Mouse (Mus musculus) kidney, adult 2 months (tissue): Measurements from ENCODE around the gene Dnajc25.

Experiments used
- CTCF ChIP-seq: fragments of 200-500 bp; conservative IDR thresholded peaks from 2 replicates; pipeline ENCODE4 v1.5.1; 2011; ENCODE audit warnings: low read depth, mild to moderate bottlenecking, control low read depth, low read length, moderate library complexity, mixed read lengths; ENCODE audit not compliant: insufficient read depth, insufficient read length
- POLR2A ChIP-seq: fragments of 200-500 bp; IDR thresholded peaks from one replicate; pipeline ENCODE4 v1.6.1; 2011; ENCODE audit warnings: low read depth, low read length, control low read depth

DNA sequence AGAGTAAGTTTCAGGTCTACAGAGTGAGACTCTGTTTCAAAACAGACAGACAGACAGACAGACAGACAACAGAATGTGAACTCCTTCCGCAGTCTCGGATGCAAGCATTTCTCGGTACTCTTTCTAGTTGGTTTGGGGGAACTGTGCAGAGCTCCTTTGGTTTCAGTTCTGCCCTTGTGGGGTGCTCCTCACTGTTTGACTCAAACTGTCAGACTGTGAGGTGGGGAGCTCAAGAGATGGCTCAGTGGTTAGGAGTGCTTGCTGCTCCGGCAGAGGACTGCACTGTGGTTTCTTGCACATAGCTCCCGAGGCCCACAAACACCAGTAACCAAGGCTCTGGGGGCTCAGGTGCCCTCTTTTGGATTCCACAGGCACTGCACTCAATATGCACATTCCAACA lies 48.2 kb downstream of the Dnajc25 start:
- TF ChIP-seq CTCF (no peak), POLR2A (no peak)
